Mouse (Mus musculus) liver, postnatal 0 days (tissue): ENCODE measurements around the gene Mogat1.

Experiments
- CTCF ChIP-seq: sonication (generic); IDR thresholded peaks from 2 replicates; pipeline ENCODE4 v1.5.1; 2016; ENCODE audit warnings: antibody characterized with exemption, low read depth
- EP300 ChIP-seq: IDR thresholded peaks from 2 replicates; pipeline ENCODE4 v1.6.1; 2016; ENCODE audit warnings: antibody characterized with exemption, low read depth, mild to moderate bottlenecking

DNA sequence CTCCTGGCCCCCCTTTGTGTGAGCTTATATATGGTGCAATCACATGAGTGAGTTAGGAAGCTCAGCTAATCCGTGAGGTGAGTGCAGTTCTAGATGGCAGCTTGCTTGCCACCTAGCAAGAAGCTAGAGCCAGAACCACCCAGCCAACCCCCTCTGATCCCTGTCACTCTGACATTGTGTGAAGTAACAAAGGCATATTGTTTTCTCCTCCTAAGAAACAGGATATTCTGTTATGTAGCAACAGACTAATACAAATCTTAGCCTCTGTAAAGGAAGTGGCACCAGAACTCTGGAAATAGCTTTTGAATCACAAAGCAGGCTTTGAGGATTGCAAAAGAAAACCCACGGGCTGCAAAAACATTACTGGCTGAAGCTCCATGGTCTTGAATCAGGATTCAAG, 26.4 kb upstream of the Mogat1 start:
- TF ChIP-seq EP300 = no peak
- TF ChIP-seq CTCF = no peak
